Comparison of ENCODE assay signal across 9 mouse cellular contexts in genomic region chr7:131542872-131543622, GRCm38 (mm10). TPM values are rescaled to one million over a fixed set of nuclear protein-coding genes. Genes with fewer than 3 reads are reported as not detected.
DNase-seq lines count a peak whose midpoint lies in the region; ATAC-seq lines count a peak whose summit lies in the region.
"Had no signal": no experiment of that assay in that cellular context is flagged by ENCODE, and none has a peak within 500 bp of the region (broad histone marks: within the 10 kb centered on the region; RNA-seq: fewer than 3 reads in every experiment).

No protein-coding gene starts in this region.

- H3K9ac ChIP-seq in kidney, embryonic 14.5 days (ENCODE audit: low read depth, low read length) = no peak overlapping the region
- H3K9ac ChIP-seq in embryonic facial prominence, embryonic 13.5 days = peak overlapping the region; percentile 27; the same call in 1 of the 2 replicates
- H3K9ac ChIP-seq in intestine, embryonic 14.5 days (ENCODE audit: low read length) = no peak overlapping the region
- peak overlapping the region; percentile 48 for H3K9ac ChIP-seq in neural tube, embryonic 12.5 days

- H3K4me3 ChIP-seq in kidney, embryonic 14.5 days (ENCODE audit: low read length) = peak overlapping the region; percentile 37
- H3K4me3 ChIP-seq in embryonic facial prominence, embryonic 13.5 days = peak overlapping the region; percentile 40
- H3K4me3 ChIP-seq in intestine, embryonic 14.5 days (ENCODE audit: low read depth, low read length) = peak overlapping the region; percentile 22
- peak overlapping the region; percentile 39 for H3K4me3 ChIP-seq in neural tube, embryonic 12.5 days

- WGBS in kidney, embryonic 14.5 days = under 1% methylated on average over 64 of the region's 71 CpGs
- under 1% methylated on average over 70 of the region's 71 CpGs for WGBS in embryonic facial prominence, embryonic 13.5 days
- WGBS in intestine, embryonic 14.5 days = 2% methylated on average over 56 of the region's 71 CpGs
- under 1% methylated on average over 67 of the region's 71 CpGs for WGBS in neural tube, embryonic 12.5 days

- no peaks in the 10 kb centered on the region for H3K36me3 ChIP-seq in kidney, embryonic 14.5 days (ENCODE audit: control insufficient read depth, insufficient read depth, low read length)
- no peaks in the 10 kb centered on the region for H3K36me3 ChIP-seq in embryonic facial prominence, embryonic 13.5 days
- H3K36me3 ChIP-seq in intestine, embryonic 14.5 days (ENCODE audit: control insufficient read depth, insufficient read depth, low read length) = no peaks in the 10 kb centered on the region
- no peaks in the 10 kb centered on the region for H3K36me3 ChIP-seq in neural tube, embryonic 12.5 days

- DNase-seq in kidney, postnatal 14 days = no peak
- peak; percentile 79 for DNase-seq in intestine, embryonic 14.5 days (ENCODE audit: low spot score)
- DNase-seq in testis, postnatal 10 days (ENCODE audit: low spot score) = no peak
- DNase-seq in spleen, postnatal 4 days (ENCODE audit: low spot score in 2 of 2) = no peak

- peaks cover 95% of the 10 kb centered on the region for H3K27me3 ChIP-seq in kidney, embryonic 14.5 days (ENCODE audit: control insufficient read depth, insufficient read depth, low read length)
- peaks cover 97% of the 10 kb centered on the region for H3K27me3 ChIP-seq in embryonic facial prominence, embryonic 13.5 days
- H3K27me3 ChIP-seq in intestine, embryonic 14.5 days (replicated peaks; ENCODE audit: control insufficient read depth, insufficient read depth, low read length) = peaks cover 100% of the 10 kb centered on the region
- H3K27me3 ChIP-seq in neural tube, embryonic 12.5 days (replicated peaks) = peaks cover 94% of the 10 kb centered on the region

- no peak overlapping the region for H3K27ac ChIP-seq in kidney, embryonic 14.5 days (ENCODE audit: low read depth, low read length)
- H3K27ac ChIP-seq in embryonic facial prominence, embryonic 13.5 days = no peak overlapping the region
- no peak overlapping the region for H3K27ac ChIP-seq in intestine, embryonic 14.5 days (ENCODE audit: low read depth)
- H3K27ac ChIP-seq in neural tube, embryonic 12.5 days = no peak overlapping the region

- H3K4me2 ChIP-seq in kidney, embryonic 14.5 days (replicated peaks; ENCODE audit: low read depth, low read length) = peak overlapping the region; percentile 54
- peak overlapping the region; percentile 63 for H3K4me2 ChIP-seq in embryonic facial prominence, embryonic 13.5 days
- peak overlapping the region; percentile 51 for H3K4me2 ChIP-seq in intestine, embryonic 14.5 days (ENCODE audit: low read length)
- H3K4me2 ChIP-seq in neural tube, embryonic 12.5 days (replicated peaks) = peak overlapping the region; percentile 73

- H3K4me1 ChIP-seq in kidney, embryonic 14.5 days (ENCODE audit: control insufficient read depth, insufficient read depth, low read length) = peaks cover 16% of the 10 kb centered on the region; the same call in 1 of the 2 replicates
- peaks cover 28% of the 10 kb centered on the region for H3K4me1 ChIP-seq in embryonic facial prominence, embryonic 13.5 days
- H3K4me1 ChIP-seq in intestine, embryonic 14.5 days (replicated peaks; ENCODE audit: control insufficient read depth, insufficient read depth, low read length) = peaks cover 5% of the 10 kb centered on the region; the same call in 1 of the 2 replicates
- H3K4me1 ChIP-seq in neural tube, embryonic 12.5 days = peaks cover 33% of the 10 kb centered on the region

- 0 out of 2 replicates have a peak, but pooled peaks have one; percentile 13 for ATAC-seq in kidney, embryonic 14.5 days (ENCODE audit: low FRiP score, low TSS enrichment)
- 0 out of 2 replicates have a peak, but pooled peaks have one; percentile 41 for ATAC-seq in embryonic facial prominence, embryonic 13.5 days (ENCODE audit: insufficient number of reproducible peaks, insufficient read depth, low FRiP score, low TSS enrichment, low read depth)
- no peak; the same call in 1 of the 2 replicates for ATAC-seq in intestine, embryonic 14.5 days (replicated peaks; ENCODE audit: low FRiP score, low TSS enrichment, low read depth)
- no peak for ATAC-seq in neural tube, embryonic 12.5 days (ENCODE audit: low FRiP score, low read depth)
- no peak for ATAC-seq in erythroblast, adult 5-6 weeks (replicated peaks; ENCODE audit: low FRiP score, poor library complexity, severe bottlenecking)

- H3K9me3 ChIP-seq in kidney, embryonic 14.5 days (ENCODE audit: control insufficient read depth, low read length) = no peaks in the 10 kb centered on the region
- no peaks in the 10 kb centered on the region for H3K9me3 ChIP-seq in embryonic facial prominence, embryonic 13.5 days
- no peaks in the 10 kb centered on the region for H3K9me3 ChIP-seq in intestine, embryonic 14.5 days (ENCODE audit: control insufficient read depth, low read length)
- H3K9me3 ChIP-seq in neural tube, embryonic 12.5 days = no peaks in the 10 kb centered on the region

RNA-seq across cellular contexts. Expression of gene Hmx3, which starts 0.4 kb away (rescaled TPM):
- not detected in 2 replicates for polyA plus RNA-seq in kidney, embryonic 14.5 days (2014; fragmentation: Nextera tagmentation; extraction: Ambion mirVana)
- polyA plus RNA-seq in embryonic facial prominence, embryonic 13.5 days (2015; fragmentation: Nextera tagmentation; extraction: Ambion mirVana) = not detected in 2 replicates
- polyA plus RNA-seq in intestine, embryonic 14.5 days (2014; fragmentation: Nextera tagmentation; extraction: Ambion mirVana) = 0.73 and 1.4 TPM in 2 replicates
- 1.7 and 2.2 TPM in 2 replicates for polyA plus RNA-seq in neural tube, embryonic 12.5 days (2016; fragmentation: Nextera tagmentation; extraction: Ambion mirVana)
- not detected in 2 replicates for total RNA-seq in erythroblast, adult 5-6 weeks (2015; ENCODE audit: low replicate concordance)
- total RNA-seq in erythroblast, adult 5-6 weeks (2017; ENCODE audit: low replicate concordance) = not detected in 2 replicates
- total RNA-seq: heart, postnatal 10 days had no signal

RNA-seq across cellular contexts. Expression of gene Hmx2, which starts 5.5 kb away (rescaled TPM):
- not detected in 2 replicates for polyA plus RNA-seq in kidney, embryonic 14.5 days (2014; fragmentation: Nextera tagmentation; extraction: Ambion mirVana)
- 0.08 TPM in 1 of 2 replicates, not detected in the other for polyA plus RNA-seq in embryonic facial prominence, embryonic 13.5 days (2015; fragmentation: Nextera tagmentation; extraction: Ambion mirVana)
- 1.6 and 1.8 TPM in 2 replicates for polyA plus RNA-seq in intestine, embryonic 14.5 days (2014; fragmentation: Nextera tagmentation; extraction: Ambion mirVana)
- 2.6 and 2.7 TPM in 2 replicates for polyA plus RNA-seq in neural tube, embryonic 12.5 days (2016; fragmentation: Nextera tagmentation; extraction: Ambion mirVana)
- total RNA-seq in erythroblast, adult 5-6 weeks (2015; ENCODE audit: low replicate concordance) = not detected in 2 replicates
- not detected in 2 replicates for total RNA-seq in erythroblast, adult 5-6 weeks (2017; ENCODE audit: low replicate concordance)
- total RNA-seq: heart, postnatal 10 days had no signal

RNA-seq across cellular contexts. Expression of gene Bub3, which starts 17.0 kb away (rescaled TPM):
- 241 and 263 TPM in 2 replicates for polyA plus RNA-seq in kidney, embryonic 14.5 days (2014; fragmentation: Nextera tagmentation; extraction: Ambion mirVana)
- 232 and 237 TPM in 2 replicates for polyA plus RNA-seq in embryonic facial prominence, embryonic 13.5 days (2015; fragmentation: Nextera tagmentation; extraction: Ambion mirVana)
- 235 TPM in 2 replicates for polyA plus RNA-seq in intestine, embryonic 14.5 days (2014; fragmentation: Nextera tagmentation; extraction: Ambion mirVana)
- polyA plus RNA-seq in neural tube, embryonic 12.5 days (2016; fragmentation: Nextera tagmentation; extraction: Ambion mirVana) = 212 and 219 TPM in 2 replicates
- total RNA-seq in erythroblast, adult 5-6 weeks (2015; ENCODE audit: low replicate concordance) = 44.7 and 58.2 TPM in 2 replicates
- total RNA-seq in erythroblast, adult 5-6 weeks (2017; ENCODE audit: low replicate concordance) = 30.2 and 31.6 TPM in 2 replicates

Comparison
In these comparisons a context has a peak if more than half of its experiments do, and no peak if none do; other contexts are left out.
1. ATAC-seq: peak in kidney, embryonic 14.5 days (single experiment) and embryonic facial prominence, embryonic 13.5 days (single experiment); none in intestine, embryonic 14.5 days (single experiment), neural tube, embryonic 12.5 days (single experiment) and erythroblast, adult 5-6 weeks (single experiment).
2. H3K9ac ChIP-seq: peak in embryonic facial prominence, embryonic 13.5 days (single experiment) and neural tube, embryonic 12.5 days (single experiment); none in kidney, embryonic 14.5 days (single experiment) and intestine, embryonic 14.5 days (single experiment).
3. Peak in every context shown above with its lines, with median percentiles within 50 percentile points of each other: H3K4me2 ChIP-seq and H3K4me3 ChIP-seq.